Mouse (Mus musculus) heart, postnatal 10 days (tissue): ENCODE results near the gene Traf3ip3. TPM values are rescaled to one million over a fixed set of nuclear protein-coding genes. Genes with fewer than 3 reads are reported as not detected.
A peak's percentile ranks its signal among the peaks of the same experiment; 100 is the strongest.

Experiments
- DNase-seq, 2 experiments: peaks; one replicate each; pipeline ENCODE4 v3.0.0; 2021
- intact Hi-C: fragments of 180-260 bp; cut with DNase I; formaldehyde crosslinking; loops from one replicate; pipeline ENCODE4 v1.15.1; 2025
- total RNA-seq, 2 experiments: library from RNA; stranded (reverse); gene quantifications; 2 replicates each; pipeline ENCODE4 v1.2.3; 2021

The Traf3ip3 gene
- total RNA-seq, 2 experiments from 2014 or later, result 1.6 to 2.6 TPM

GRCm38 (mm10) chr1:193130839-193131238 is 70.7 kb downstream of the Traf3ip3 start:
- no peak for DNase-seq
- intact Hi-C loops, result loop anchor here (2.0 to 5.0 kb wide), 2 partner anchors 40 to 61 kb away; no protein-coding TSS in a partner anchor

GRCm38 (mm10) chr1:193130456-193130825 is 71.1 kb downstream of the Traf3ip3 start:
- intact Hi-C loops, result loop anchor here (2.0 to 5.0 kb wide), 2 partner anchors 40 to 62 kb away; no protein-coding TSS in a partner anchor
- DNase-seq, result no peak

GRCm38 (mm10) chr1:193129786-193130455 is 71.6 kb downstream of the Traf3ip3 start, which contains the start of gene Diexf:
TSS of gene Diexf (minus strand) at chr1:193130272.
- intact Hi-C loops, result loop anchor here (2.0 to 5.0 kb wide), 3 partner anchors 41 to 128 kb away; no protein-coding TSS in a partner anchor
- peak; percentile 97 to 99 for DNase-seq

DNA sequence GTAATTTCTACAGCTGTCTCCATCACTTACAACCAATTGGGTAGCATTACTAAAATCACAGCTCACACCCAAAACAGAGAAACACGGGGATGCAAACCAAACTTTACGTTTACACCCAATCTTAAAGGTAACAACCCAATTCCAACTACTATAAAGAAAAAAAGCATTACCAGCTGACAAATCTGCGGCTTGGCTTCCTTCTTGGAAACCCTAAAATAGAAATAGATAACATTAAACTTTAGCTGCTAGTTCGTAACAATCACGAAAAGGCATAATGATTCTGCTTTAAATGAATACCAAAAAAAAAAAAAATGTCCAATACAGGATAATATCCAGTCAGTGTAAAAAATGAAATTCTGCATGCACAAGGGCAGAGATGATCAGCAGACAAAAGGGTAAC is 72.2 kb downstream of the Traf3ip3 start:
- no peak for DNase-seq
- intact Hi-C loops, result loop anchor here (5.0 kb wide), 1 partner anchor 127 kb away; no protein-coding TSS in a partner anchor

DNA sequence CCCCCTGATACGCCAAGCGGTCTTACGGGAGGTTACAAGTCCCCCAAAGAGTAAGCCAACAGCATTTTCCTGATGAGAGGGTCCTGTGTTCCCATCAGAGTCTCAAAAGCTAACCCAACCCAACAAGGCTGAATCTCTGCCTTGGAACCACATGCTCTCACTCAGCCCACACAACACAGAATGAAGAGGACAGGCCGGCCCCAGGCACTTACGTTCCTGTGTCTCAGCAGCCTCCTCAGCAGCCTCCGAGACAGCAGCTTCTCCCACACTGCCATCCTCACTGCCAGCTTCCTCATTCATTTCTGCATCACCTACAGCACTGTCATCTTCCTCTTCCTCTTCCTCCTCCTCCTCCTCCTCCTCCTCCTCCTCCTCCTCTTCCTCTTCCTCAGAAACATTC is 73.4 kb downstream of the Traf3ip3 start:
- intact Hi-C loops, result loop anchor here (5.0 kb wide), 1 partner anchor 126 kb away; no protein-coding TSS in a partner anchor
- no peak for DNase-seq

GRCm38 (mm10) chr1:193125835-193126234 is 75.7 kb downstream of the Traf3ip3 start:
- DNase-seq, result peak in 1 of 2 experiments; percentile 9
- intact Hi-C loops, result loop anchor here (5.0 kb wide), 1 partner anchor 124 kb away; no protein-coding TSS in a partner anchor

Other genes starting within 250 kb of the Traf3ip3 start
- under 1 TPM; 0.12 to 0.15 TPM for gene Syt14, start 165.9 kb downstream of the Traf3ip3 start, total RNA-seq
- gene Diexf, start 71.4 kb downstream of the Traf3ip3 start, total RNA-seq, result 10 to 100 TPM in 1 of 2 experiments, 1 to 10 TPM in 1; 7.0 to 10.8 TPM
- 1 to 10 TPM; 4.1 to 4.6 TPM for gene Irf6, start 48.6 kb downstream of the Traf3ip3 start, total RNA-seq
- 1 to 10 TPM; 5.5 to 6.1 TPM for gene A130010J15Rik, start 33.7 kb downstream of the Traf3ip3 start, total RNA-seq
- 10 to 100 TPM in 1 of 2 experiments, 1 to 10 TPM in 1; 9.0 to 12.2 TPM for gene Lamb3, start 6.0 kb upstream of the Traf3ip3 start, total RNA-seq
- 1 to 10 TPM; 1.1 to 1.3 TPM for gene Hsd11b1, start 62.4 kb upstream of the Traf3ip3 start, total RNA-seq
- gene G0s2, start 71.5 kb upstream of the Traf3ip3 start, total RNA-seq, result 10 to 100 TPM; 51.2 to 51.4 TPM
- 1 to 10 TPM; 1.4 to 1.6 TPM for gene Camk1g, start 168.6 kb upstream of the Traf3ip3 start, total RNA-seq